Mouse (Mus musculus): ENCODE results near the gene Rhox3e.
"Not testable (repeated sequence)": the region's sequence is repeated elsewhere in the genome, so short reads cannot be mapped to it uniquely, and the experiment has no call there.

Rhox3e gene

DNA sequence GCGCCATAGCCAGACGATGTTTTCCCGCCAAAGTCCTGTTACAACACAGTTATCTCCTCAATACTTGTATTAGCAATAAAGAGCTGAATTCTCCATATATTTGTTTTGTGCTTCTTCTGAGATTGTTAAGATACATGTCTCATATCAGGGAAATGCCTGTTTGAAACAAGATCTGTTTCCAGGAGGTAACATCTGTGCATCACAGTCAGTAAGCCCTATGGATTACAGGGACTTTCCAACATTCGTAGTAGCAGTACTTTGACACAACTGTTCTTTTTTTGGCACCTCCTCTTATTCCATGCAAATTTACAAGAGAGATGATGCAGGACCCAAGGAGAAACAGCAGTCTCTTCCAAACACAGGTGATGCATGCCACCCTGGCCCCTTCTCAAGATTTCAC is at the start of gene Rhox3e:
Gene Rhox3e, plus strand, starts transcription at position 301 of the 400 bp plus-strand sequence.
- not testable (repeated sequence) for DNase-seq (ENCODE audit: low read depth)

DNA sequence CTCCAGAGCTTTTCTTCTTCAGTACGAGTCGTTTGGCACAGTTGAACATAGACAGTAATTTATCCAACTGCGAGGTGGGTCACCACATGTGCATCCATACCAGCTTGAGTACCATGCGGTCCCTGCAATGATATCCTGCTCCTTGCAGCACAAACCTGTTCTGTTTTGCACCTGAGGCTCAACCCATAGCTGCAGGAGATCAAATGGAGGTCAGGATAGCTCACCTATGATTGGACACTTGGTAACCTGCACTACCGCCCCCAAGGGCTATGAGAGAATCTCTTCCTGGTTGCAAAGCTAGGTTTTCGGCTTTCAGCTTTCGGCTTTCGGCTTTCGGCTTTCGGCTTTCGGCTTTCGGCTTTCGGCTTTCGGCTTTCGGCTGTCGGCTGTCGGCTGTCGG is 27.8 kb upstream of the Rhox3e start, which contains the start of gene Rhox4d:
Gene Rhox4d, plus strand, starts transcription at position 301 of the 400 bp plus-strand sequence.
- DNase-seq (ENCODE audit: low read depth) = not testable (repeated sequence)

- DNase-seq (ENCODE audit: low read depth) = not testable (repeated sequence)
Measured at GRCm38 (mm10) chrX:37530152-37530551, 11.7 kb upstream of the Rhox3e start, which contains the start of gene Rhox2e. Gene Rhox2e (plus strand): TSS chrX:37530452.

- not testable (repeated sequence) for DNase-seq (ENCODE audit: low read depth)
Measured at GRCm38 (mm10) chrX:37557112-37557511, 15.3 kb downstream of the Rhox3e start, which contains the start of gene Rhox4e. Gene Rhox4e (plus strand): TSS chrX:37557412.

GRCm38 (mm10) chrX:37571105-37571504 is 29.3 kb downstream of the Rhox3e start, which contains the start of gene Rhox2f:
Gene Rhox2f (plus strand): TSS chrX:37571405.
- not testable (repeated sequence) for DNase-seq (ENCODE audit: low read depth)

GRCm38 (mm10) chrX:37572638-37573037 is 30.8 kb downstream of the Rhox3e start:
- DNase-seq (ENCODE audit: low read depth) = not testable (repeated sequence)

DNA sequence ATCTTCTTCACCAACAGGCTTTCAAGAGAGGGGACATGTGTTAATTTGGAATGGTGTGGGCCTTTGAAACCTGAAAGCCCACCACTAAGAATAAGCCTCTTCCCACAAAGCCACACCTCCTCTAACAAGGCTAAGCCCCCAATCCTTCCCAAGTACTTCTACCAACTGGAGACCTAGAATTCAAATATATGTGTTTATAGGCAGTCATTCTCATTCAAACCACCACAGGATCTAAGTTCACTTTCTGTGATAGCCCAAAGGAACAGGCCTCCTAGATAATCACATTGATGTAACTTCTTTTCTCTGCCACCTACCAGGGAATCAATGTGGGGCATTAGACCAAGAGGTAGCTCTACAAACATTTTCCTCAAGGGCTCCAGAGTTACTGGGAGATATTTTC is 38.9 kb downstream of the Rhox3e start, which contains the start of gene Rhox3f:
Gene Rhox3f, plus strand, starts transcription at position 301 of the 400 bp plus-strand sequence.
- DNase-seq (ENCODE audit: low read depth) = not testable (repeated sequence)
